In the genomic region with DNA sequence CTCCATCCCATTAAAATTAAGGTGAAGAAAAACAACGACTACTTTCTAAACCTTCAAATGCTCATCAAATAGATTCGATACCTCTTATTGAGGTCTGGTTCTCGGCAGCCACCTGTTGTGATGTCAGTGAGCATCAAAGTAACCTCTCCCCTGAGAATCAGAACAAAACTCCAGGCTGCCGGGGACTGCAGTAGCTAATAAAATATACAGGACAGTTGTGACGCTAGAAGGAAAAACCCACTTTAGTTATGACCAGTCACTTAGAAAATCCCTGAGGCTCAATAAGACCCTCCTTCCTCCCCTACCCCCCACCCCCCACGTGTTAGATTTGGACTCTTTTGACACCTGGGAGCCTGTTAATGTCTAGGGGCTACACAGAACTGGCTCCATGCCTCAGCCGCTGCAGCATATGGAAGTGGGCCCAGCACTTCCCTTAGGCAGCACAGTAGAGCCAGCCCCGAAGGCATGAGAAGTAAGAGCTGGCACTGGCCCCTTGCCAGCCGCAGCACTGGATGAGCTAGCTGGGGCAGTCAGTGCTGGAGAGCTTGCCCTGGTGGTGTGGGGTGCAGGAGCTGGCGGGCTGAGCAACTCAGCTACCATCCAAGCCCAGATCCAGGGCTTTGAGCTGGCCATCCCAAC, we compare ENCODE assay signal across 11 mouse cellular contexts.
DNase-seq lines count a peak whose midpoint lies in the region; ATAC-seq and TF ChIP-seq lines count a peak whose summit lies in the region.
"Had no signal": no experiment of that assay in that cellular context is flagged by ENCODE, and none has a peak within 500 bp of the region (broad histone marks: within the 10 kb centered on the region; RNA-seq: fewer than 3 reads in every experiment).

No protein-coding gene starts in this region.

- peak; percentile 29 for DNase-seq in cerebellum, adult 9-11 months
- DNase-seq in cerebellum, adult 8-10 months: no peak
- DNase-seq in kidney, postnatal 0 days (ENCODE audit: low spot score): no peak
- no peak for DNase-seq in kidney, postnatal 14 days
- DNase-seq in urinary bladder, postnatal 14 days (ENCODE audit: low spot score): peak; percentile 43
- no peak for DNase-seq in urinary bladder, postnatal 4 days (ENCODE audit: low spot score in 2 of 2)
- DNase-seq in skeletal muscle tissue, adult 2 months (ENCODE audit: low read depth, low spot score): peak; percentile 35
- DNase-seq in ovary, adult 18-20 months (ENCODE audit: low spot score): no peak

- H3K27ac ChIP-seq in kidney, postnatal 0 days: no peak overlapping the region
- H3K27ac ChIP-seq: heart, embryonic 15.5 days; left cerebral cortex, adult 2 months had no signal

- H3K4me2 ChIP-seq in kidney, postnatal 0 days (ENCODE audit: low read length): no peak overlapping the region
- H3K4me2 ChIP-seq: heart, embryonic 15.5 days had no signal

- 53% methylated on average over 10 of the region's 10 CpGs for WGBS in kidney, postnatal 0 days

- H3K36me3 ChIP-seq in kidney, postnatal 0 days (ENCODE audit: insufficient read depth, low read length): peaks cover 15% of the 10 kb centered on the region

- no peak for TF ChIP-seq CTCF in kidney, postnatal 0 days (IDR thresholded peaks at IDR 0.05; ENCODE audit: low read depth)

- H3K27me3 ChIP-seq in kidney, postnatal 0 days (ENCODE audit: insufficient read depth, low read length): no peaks in the 10 kb centered on the region
- H3K27me3 ChIP-seq: heart, embryonic 15.5 days; megakaryocyte, embryonic 14.5 days had no signal

- ATAC-seq in kidney, postnatal 0 days (replicated peaks; ENCODE audit: low FRiP score, low read depth): peak; percentile 36; the same call in 1 of the 2 replicates

- H3K4me3 ChIP-seq in kidney, postnatal 0 days (replicated peaks; ENCODE audit: low read depth, low read length): no peak overlapping the region
- H3K4me3 ChIP-seq: heart, embryonic 15.5 days; left cerebral cortex, adult 2 months had no signal

- no peaks in the 10 kb centered on the region for H3K4me1 ChIP-seq in kidney, postnatal 0 days (replicated peaks; ENCODE audit: insufficient read depth, low read length)
- H3K4me1 ChIP-seq: heart, embryonic 15.5 days had no signal

- H3K9ac ChIP-seq in kidney, postnatal 0 days (ENCODE audit: low read depth, low read length): no peak overlapping the region
- H3K9ac ChIP-seq: heart, embryonic 15.5 days had no signal

- no peaks in the 10 kb centered on the region for H3K9me3 ChIP-seq in kidney, postnatal 0 days (replicated peaks; ENCODE audit: low read length)
- H3K9me3 ChIP-seq: heart, embryonic 15.5 days had no signal

Comparison
In these comparisons a context has a peak if more than half of its experiments do, and no peak if none do; other contexts are left out.
1. DNase-seq: peak in cerebellum, adult 9-11 months (single experiment), urinary bladder, postnatal 14 days (single experiment) and skeletal muscle tissue, adult 2 months (single experiment); none in cerebellum, adult 8-10 months (single experiment), kidney, postnatal 0 days (single experiment), kidney, postnatal 14 days (single experiment), urinary bladder, postnatal 4 days (0 of 2) and ovary, adult 18-20 months (single experiment).